Mouse (Mus musculus): ENCODE results near the gene Rgcc. TPM values are rescaled to one million over a fixed set of nuclear protein-coding genes. Genes with fewer than 3 reads are reported as not detected.

The Rgcc gene
- polyA plus RNA-seq, 1 experiment from 2014 or later: 65.4 TPM

GRCm38 (mm10) chr14:79299796-79300195 lies 1.6 kb downstream of the Rgcc start:
- ATAC-seq (ENCODE audit: insufficient number of reproducible peaks, low FRiP score, low TSS enrichment, low read depth): no peak
- Histone ChIP-seq H3K27me3 (peaks cover 6% of the 10 kb centered on the region), H3K4me2 (peak overlapping the region; percentile 95), H3K9me3 (no peaks in the 10 kb centered on the region), H3K4me1 (peaks cover 23% of the 10 kb centered on the region), H3K4me3 (peak overlapping the region; percentile 59), H3K36me3 (no peaks in the 10 kb centered on the region), H3K27ac (no peak overlapping the region), H3K9ac (no peak overlapping the region)
- 26% methylated on average over 5 of the region's 6 CpGs for WGBS

- Histone ChIP-seq H3K27ac (no peak overlapping the region), H3K4me1 (peaks cover 23% of the 10 kb centered on the region), H3K9me3 (no peaks in the 10 kb centered on the region), H3K9ac (no peak overlapping the region), H3K4me2 (peak overlapping the region; percentile 8; the same call in 1 of the 2 replicates), H3K36me3 (no peaks in the 10 kb centered on the region), H3K4me3 (no peak overlapping the region), H3K27me3 (peaks cover 6% of the 10 kb centered on the region)
- ATAC-seq (ENCODE audit: insufficient number of reproducible peaks, low FRiP score, low TSS enrichment, low read depth): no peak
- WGBS: 58% methylated on average over 4 of the region's 4 CpGs
Observed at GRCm38 (mm10) chr14:79299230-79299629, 2.2 kb downstream of the Rgcc start.

- no peaks in the 10 kb centered on the region for H3K36me3 ChIP-seq
- 64% methylated on average over 7 of the region's 7 CpGs for WGBS
- H3K4me1 ChIP-seq: peaks cover 24% of the 10 kb centered on the region
- peak overlapping the region; percentile 8; the same call in 1 of the 2 replicates for H3K4me2 ChIP-seq
- H3K27ac ChIP-seq: no peak overlapping the region
- H3K9me3 ChIP-seq: no peaks in the 10 kb centered on the region
- no peak overlapping the region for H3K9ac ChIP-seq
- ATAC-seq (ENCODE audit: insufficient number of reproducible peaks, low FRiP score, low TSS enrichment, low read depth): no peak
- no peak overlapping the region for H3K4me3 ChIP-seq
- peaks cover 6% of the 10 kb centered on the region for H3K27me3 ChIP-seq
Observed at GRCm38 (mm10) chr14:79298314-79298992, 3.0 kb downstream of the Rgcc start.

- Histone ChIP-seq H3K4me2 (no peak overlapping the region), H3K4me1 (peaks cover 35% of the 10 kb centered on the region), H3K36me3 (no peaks in the 10 kb centered on the region), H3K9me3 (no peaks in the 10 kb centered on the region), H3K9ac (no peak overlapping the region), H3K27ac (no peak overlapping the region), H3K4me3 (no peak overlapping the region), H3K27me3 (0 out of 2 replicates have a peak, but pooled peaks cover under 1% of the 10 kb centered on the region)
- 33% methylated on average over 5 of the region's 5 CpGs for WGBS
- no peak for ATAC-seq (ENCODE audit: insufficient number of reproducible peaks, low FRiP score, low TSS enrichment, low read depth)
Observed at GRCm38 (mm10) chr14:79296836-79297235, 4.6 kb downstream of the Rgcc start.

- WGBS: 80% methylated on average over 7 of the region's 7 CpGs
- Histone ChIP-seq H3K27ac (no peak overlapping the region), H3K36me3 (no peaks in the 10 kb centered on the region), H3K9me3 (no peaks in the 10 kb centered on the region), H3K27me3 (no peaks in the 10 kb centered on the region), H3K4me1 (peaks cover 31% of the 10 kb centered on the region), H3K9ac (no peak overlapping the region), H3K4me2 (no peak overlapping the region), H3K4me3 (no peak overlapping the region)
- ATAC-seq (ENCODE audit: insufficient number of reproducible peaks, low FRiP score, low TSS enrichment, low read depth): no peak
Observed at GRCm38 (mm10) chr14:79296201-79296600, 5.2 kb downstream of the Rgcc start.

- H3K27ac ChIP-seq: no peak overlapping the region
- H3K4me3 ChIP-seq: no peak overlapping the region
- H3K4me1 ChIP-seq: peaks cover 31% of the 10 kb centered on the region
- no peak overlapping the region for H3K4me2 ChIP-seq
- no peak overlapping the region for H3K9ac ChIP-seq
- no peaks in the 10 kb centered on the region for H3K36me3 ChIP-seq
- H3K9me3 ChIP-seq: no peaks in the 10 kb centered on the region
- H3K27me3 ChIP-seq: no peaks in the 10 kb centered on the region
- 77% methylated on average over 9 of the region's 9 CpGs for WGBS
- ATAC-seq (ENCODE audit: insufficient number of reproducible peaks, low FRiP score, low TSS enrichment, low read depth): no peak
Observed at GRCm38 (mm10) chr14:79295579-79295978, 5.9 kb downstream of the Rgcc start.

- no peak overlapping the region for H3K4me2 ChIP-seq
- no peaks in the 10 kb centered on the region for H3K36me3 ChIP-seq
- H3K27ac ChIP-seq: no peak overlapping the region
- peaks cover 31% of the 10 kb centered on the region for H3K4me1 ChIP-seq
- no peak overlapping the region for H3K4me3 ChIP-seq
- H3K27me3 ChIP-seq: no peaks in the 10 kb centered on the region
- H3K9me3 ChIP-seq: no peaks in the 10 kb centered on the region
- 66% methylated on average over 5 of the region's 5 CpGs for WGBS
- no peak overlapping the region for H3K9ac ChIP-seq
- ATAC-seq (ENCODE audit: insufficient number of reproducible peaks, low FRiP score, low TSS enrichment, low read depth): no peak
Observed at GRCm38 (mm10) chr14:79294950-79295349, 6.5 kb downstream of the Rgcc start.

GRCm38 (mm10) chr14:79294051-79294814 lies 7.2 kb downstream of the Rgcc start:
- 84% methylated on average over 8 of the region's 8 CpGs for WGBS
- no peaks in the 10 kb centered on the region for H3K27me3 ChIP-seq
- no peak overlapping the region for H3K27ac ChIP-seq
- no peak for ATAC-seq (ENCODE audit: insufficient number of reproducible peaks, low FRiP score, low TSS enrichment, low read depth)
- H3K9ac ChIP-seq: no peak overlapping the region
- H3K9me3 ChIP-seq: no peaks in the 10 kb centered on the region
- peaks cover 33% of the 10 kb centered on the region for H3K4me1 ChIP-seq
- H3K36me3 ChIP-seq: no peaks in the 10 kb centered on the region
- no peak overlapping the region for H3K4me3 ChIP-seq
- H3K4me2 ChIP-seq: no peak overlapping the region

- Histone ChIP-seq H3K27ac (no peak overlapping the region), H3K27me3 (no peaks in the 10 kb centered on the region), H3K4me1 (peaks cover 33% of the 10 kb centered on the region), H3K9ac (no peak overlapping the region), H3K36me3 (no peaks in the 10 kb centered on the region), H3K9me3 (no peaks in the 10 kb centered on the region), H3K4me2 (no peak overlapping the region), H3K4me3 (no peak overlapping the region)
- no peak; the same call in 1 of the 2 replicates for ATAC-seq (ENCODE audit: insufficient number of reproducible peaks, low FRiP score, low TSS enrichment, low read depth)
- 63% methylated on average over 9 of the region's 16 CpGs for WGBS
Observed at GRCm38 (mm10) chr14:79293119-79293780, 8.2 kb downstream of the Rgcc start.

GRCm38 (mm10) chr14:79291629-79292028 lies 9.8 kb downstream of the Rgcc start:
- H3K4me1 ChIP-seq: peaks cover 33% of the 10 kb centered on the region
- H3K27me3 ChIP-seq: no peaks in the 10 kb centered on the region
- no peaks in the 10 kb centered on the region for H3K9me3 ChIP-seq
- no peak overlapping the region for H3K27ac ChIP-seq
- no peak overlapping the region for H3K9ac ChIP-seq
- no peak overlapping the region for H3K4me3 ChIP-seq
- no peaks in the 10 kb centered on the region for H3K36me3 ChIP-seq
- ATAC-seq (ENCODE audit: insufficient number of reproducible peaks, low FRiP score, low TSS enrichment, low read depth): no peak
- WGBS: 87% methylated on average over 4 of the region's 4 CpGs
- H3K4me2 ChIP-seq: no peak overlapping the region

- 40% methylated on average over 15 of the region's 15 CpGs for WGBS
- ATAC-seq (ENCODE audit: insufficient number of reproducible peaks, low FRiP score, low TSS enrichment, low read depth): no peak
Observed at GRCm38 (mm10) chr14:79290683-79291425, 10.6 kb downstream of the Rgcc start.

More at GRCm38 (mm10) chr14:79290683-79291425, 10.6 kb downstream of the Rgcc start:
- no peaks in the 10 kb centered on the region for H3K27me3 ChIP-seq
- no peak overlapping the region for H3K27ac ChIP-seq
- H3K36me3 ChIP-seq: no peaks in the 10 kb centered on the region
- H3K4me2 ChIP-seq: no peak overlapping the region
- no peak overlapping the region for H3K4me3 ChIP-seq
- H3K4me1 ChIP-seq: peaks cover 29% of the 10 kb centered on the region
- no peaks in the 10 kb centered on the region for H3K9me3 ChIP-seq
- no peak overlapping the region for H3K9ac ChIP-seq

Measured in limb, embryonic 15.5 days (tissue).